Mouse (Mus musculus): ENCODE data around the gene Naaladl1. TPM values are rescaled to one million over a fixed set of nuclear protein-coding genes. Genes with fewer than 3 reads are reported as not detected.

The Naaladl1 gene
- under 1 TPM in 1 of 2 experiments, not detected in 1; 0.20 TPM for total RNA-seq (2021)

- intact Hi-C loops (cut with DNase I) = no loop called here
- no peak for DNase-seq (ENCODE audit: low spot score in 2 of 2)
Measured at GRCm38 (mm10) chr19:6105586-6105985, at the start of gene Naaladl1. Naaladl1 (plus strand) TSS chr19:6105782.

GRCm38 (mm10) chr19:6056696-6057095, 48.9 kb upstream of the Naaladl1 start:
- DNase-seq (ENCODE audit: low spot score in 2 of 2) = no peak
- intact Hi-C loops (cut with DNase I) = loop anchor here (2.0 kb wide), 1 partner anchor 28 kb away; the partner anchor contains the start of genes Cdca5 and Zfpl1

- intact Hi-C loops (cut with DNase I) = loop anchor here (2.0 kb wide), 1 partner anchor 27 kb away; the partner anchor contains the start of genes Cdca5 and Zfpl1
- DNase-seq (ENCODE audit: low spot score in 2 of 2) = peak; percentile 99
Measured at GRCm38 (mm10) chr19:6057313-6058096, 48.1 kb upstream of the Naaladl1 start, which contains the start of the genes Mrpl49 and Fau. Mrpl49 (minus strand) TSS chr19:6057785. Fau (plus strand) TSS chr19:6057844.

GRCm38 (mm10) chr19:6058513-6058912, 47.1 kb upstream of the Naaladl1 start:
- intact Hi-C loops (cut with DNase I) = no loop called here
- DNase-seq (ENCODE audit: low spot score in 2 of 2) = no peak

- intact Hi-C loops (cut with DNase I) = no loop called here
- no peak for DNase-seq (ENCODE audit: low spot score in 2 of 2)
Measured at GRCm38 (mm10) chr19:6058966-6059365, 46.6 kb upstream of the Naaladl1 start.

GRCm38 (mm10) chr19:6061021-6061533, 44.5 kb upstream of the Naaladl1 start, which contains the start of gene Znhit2:
Znhit2 (plus strand) TSS chr19:6061192.
- peak; percentile 93 to 94 for DNase-seq (ENCODE audit: low spot score in 2 of 2)
- intact Hi-C loops (cut with DNase I) = no loop called here

GRCm38 (mm10) chr19:6061641-6062302, 43.8 kb upstream of the Naaladl1 start:
- intact Hi-C loops (cut with DNase I) = no loop called here
- peak; percentile 57 to 65 for DNase-seq (ENCODE audit: low spot score in 2 of 2)

GRCm38 (mm10) chr19:6062418-6062817, 43.2 kb upstream of the Naaladl1 start:
- no peak for DNase-seq (ENCODE audit: low spot score in 2 of 2)
- intact Hi-C loops (cut with DNase I) = no loop called here

- intact Hi-C loops (cut with DNase I) = no loop called here
- no peak for DNase-seq (ENCODE audit: low spot score in 2 of 2)
Measured at GRCm38 (mm10) chr19:6063081-6063480, 42.5 kb upstream of the Naaladl1 start.

GRCm38 (mm10) chr19:6066571-6066970, 39.0 kb upstream of the Naaladl1 start:
- intact Hi-C loops (cut with DNase I) = loop anchor here (5.0 kb wide), 1 partner anchor 271 kb away; no protein-coding TSS in a partner anchor
- no peak for DNase-seq (ENCODE audit: low spot score in 2 of 2)

GRCm38 (mm10) chr19:6067011-6067723, 38.4 kb upstream of the Naaladl1 start:
- intact Hi-C loops (cut with DNase I) = loop anchor here (5.0 kb wide), 1 partner anchor 270 kb away; no protein-coding TSS in a partner anchor
- DNase-seq (ENCODE audit: low spot score in 2 of 2) = peak; percentile 79 to 82

GRCm38 (mm10) chr19:6067724-6068415, 37.7 kb upstream of the Naaladl1 start, which contains the start of gene Tm7sf2:
Tm7sf2 (minus strand) TSS chr19:6068373.
- intact Hi-C loops (cut with DNase I) = loop anchor here (5.0 kb wide), 1 partner anchor 269 kb away; no protein-coding TSS in a partner anchor
- DNase-seq (ENCODE audit: low spot score in 2 of 2) = peak; percentile 82 to 84

GRCm38 (mm10) chr19:6068951-6069350, 36.6 kb upstream of the Naaladl1 start:
- intact Hi-C loops (cut with DNase I) = loop anchor here (5.0 kb wide), 1 partner anchor 268 kb away; no protein-coding TSS in a partner anchor
- no peak for DNase-seq (ENCODE audit: low spot score in 2 of 2)

- intact Hi-C loops (cut with DNase I) = loop anchor here (5.0 kb wide), 1 partner anchor 267 kb away; no protein-coding TSS in a partner anchor
- DNase-seq (ENCODE audit: low spot score in 2 of 2) = no peak
Measured at GRCm38 (mm10) chr19:6069851-6070250, 35.7 kb upstream of the Naaladl1 start.

- DNase-seq (ENCODE audit: low spot score in 2 of 2) = no peak
- intact Hi-C loops (cut with DNase I) = no loop called here
Measured at GRCm38 (mm10) chr19:6070571-6071250, 34.9 kb upstream of the Naaladl1 start.

- DNase-seq (ENCODE audit: low spot score in 2 of 2) = no peak
- intact Hi-C loops (cut with DNase I) = no loop called here
Measured at GRCm38 (mm10) chr19:6071261-6071660, 34.3 kb upstream of the Naaladl1 start.

GRCm38 (mm10) chr19:6073889-6074288, 31.7 kb upstream of the Naaladl1 start:
- intact Hi-C loops (cut with DNase I) = no loop called here
- DNase-seq (ENCODE audit: low spot score in 2 of 2) = no peak

Measured in left cerebral cortex, postnatal 36 days (tissue).